Mouse (Mus musculus): ENCODE data around the gene 9430007A20Rik. TPM values are rescaled to one million over a fixed set of nuclear protein-coding genes. Genes with fewer than 3 reads are reported as not detected.

9430007A20Rik gene
- not detected in 2 replicates for polyA plus RNA-seq (2012; rRNA removed)

GRCm38 (mm10) chr4:144519522-144519921 is at the start of gene 9430007A20Rik:
Gene 9430007A20Rik (plus strand): TSS chr4:144519822.

GRCm38 (mm10) chr4:144565034-144565433 is 45.4 kb downstream of the 9430007A20Rik start, which contains the start of gene Gm13124:
Gene Gm13124 (minus strand): TSS chr4:144565134.

Other genes starting within 250 kb of the 9430007A20Rik start
- not detected in 2 replicates for gene Pramel5, start 239.3 kb upstream of the 9430007A20Rik start, polyA plus RNA-seq (2012; rRNA removed)
- not detected in 2 replicates for gene Gm13128, start 189.6 kb upstream of the 9430007A20Rik start, polyA plus RNA-seq (2012; rRNA removed)
- gene Gm13119, start 161.9 kb upstream of the 9430007A20Rik start, polyA plus RNA-seq (2012; rRNA removed) = not detected in 2 replicates
- not detected in 2 replicates for gene Pramef20, start 141.9 kb upstream of the 9430007A20Rik start, polyA plus RNA-seq (2012; rRNA removed)
- gene Pramef12, start 111.4 kb upstream of the 9430007A20Rik start, polyA plus RNA-seq (2012; rRNA removed) = 0.08 TPM in 1 of 2 replicates, not detected in the other
- 0.05 TPM in 1 of 2 replicates, not detected in the other for gene 1700012P22Rik, start 81.0 kb upstream of the 9430007A20Rik start, polyA plus RNA-seq (2012; rRNA removed)
- gene Gm9944, start 66.5 kb upstream of the 9430007A20Rik start, polyA plus RNA-seq (2012; rRNA removed) = not detected in 2 replicates
- gene Aadacl3, start 56.1 kb upstream of the 9430007A20Rik start, polyA plus RNA-seq (2012; rRNA removed) = not detected in 2 replicates
- not detected in 2 replicates for gene Gm13124, start 45.3 kb downstream of the 9430007A20Rik start, polyA plus RNA-seq (2012; rRNA removed)
- gene Aadacl4, start 93.9 kb downstream of the 9430007A20Rik start, polyA plus RNA-seq (2012; rRNA removed) = not detected in 2 replicates
- gene Gm436, start 166.5 kb downstream of the 9430007A20Rik start, polyA plus RNA-seq (2012; rRNA removed) = not detected in 2 replicates
- gene Gm13178, start 201.6 kb downstream of the 9430007A20Rik start, polyA plus RNA-seq (2012; rRNA removed) = not detected in 2 replicates